Mouse (Mus musculus): ENCODE data around the gene Thap4.
A peak's percentile ranks its signal among the peaks of the same experiment; 100 is the strongest.
"Not testable (repeated sequence)": the region's sequence is repeated elsewhere in the genome, so short reads cannot be mapped to it uniquely, and the experiment has no call there.

Thap4 gene

GRCm38 (mm10) chr1:93754573-93755290 is at the start of gene Thap4:
Gene Thap4, minus strand, starts transcription at chr1:93754864.
- DNase-seq = peak; percentile 74 to 75

DNA sequence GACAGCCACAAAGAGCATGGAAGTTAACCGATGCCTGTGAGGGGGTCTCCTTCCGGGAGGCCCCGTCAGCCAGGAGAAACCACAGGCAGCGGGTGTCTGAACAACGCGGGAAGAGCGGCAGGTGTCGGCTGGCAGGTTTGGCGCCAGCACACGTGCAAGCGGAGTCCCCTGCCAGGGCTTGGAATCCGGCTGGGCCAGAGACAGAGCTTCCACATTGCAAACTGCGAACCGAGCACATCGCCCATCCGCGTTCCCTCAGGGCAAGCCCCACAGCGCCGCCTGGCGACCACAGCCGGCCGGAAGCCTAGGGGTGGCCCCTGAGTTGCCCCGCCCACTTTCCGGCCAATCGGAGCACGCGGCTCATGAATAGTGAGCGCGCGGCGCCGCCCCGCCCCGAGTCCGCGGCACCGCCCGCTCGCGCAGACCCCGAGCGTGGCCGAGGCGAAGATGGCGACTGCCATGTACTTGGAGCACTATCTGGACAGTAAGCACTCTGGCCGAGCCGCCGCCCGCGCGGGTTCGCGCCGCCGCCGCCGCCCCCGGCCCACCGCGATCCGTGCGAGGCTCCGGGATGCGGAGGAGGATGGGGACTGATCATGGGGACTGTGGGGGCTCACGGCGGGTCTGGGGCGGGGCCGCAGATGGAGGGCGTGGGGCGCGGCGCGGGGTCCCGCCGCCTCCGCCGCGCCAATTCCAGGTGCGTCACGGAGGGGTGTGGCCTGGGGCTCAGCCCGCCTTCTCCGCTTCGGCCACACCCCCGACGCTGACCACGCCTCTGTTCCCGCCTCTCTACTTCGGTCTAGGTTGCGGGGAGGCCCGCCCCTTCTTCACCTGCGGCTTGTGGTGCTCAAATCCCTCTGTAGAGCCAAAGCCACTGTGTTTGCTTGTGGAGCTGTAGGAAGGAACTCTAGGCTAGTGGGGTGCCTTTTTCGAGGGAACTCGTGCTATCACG is 49.2 kb upstream of the Thap4 start, which contains the start of gene Ing5:
Gene Ing5 (plus strand): TSS at position 410 of the 952 bp plus-strand sequence.
- peak; percentile 97 to 98 for DNase-seq

- DNase-seq = no peak
Measured at GRCm38 (mm10) chr1:93802771-93803170, 48.1 kb upstream of the Thap4 start.

DNA sequence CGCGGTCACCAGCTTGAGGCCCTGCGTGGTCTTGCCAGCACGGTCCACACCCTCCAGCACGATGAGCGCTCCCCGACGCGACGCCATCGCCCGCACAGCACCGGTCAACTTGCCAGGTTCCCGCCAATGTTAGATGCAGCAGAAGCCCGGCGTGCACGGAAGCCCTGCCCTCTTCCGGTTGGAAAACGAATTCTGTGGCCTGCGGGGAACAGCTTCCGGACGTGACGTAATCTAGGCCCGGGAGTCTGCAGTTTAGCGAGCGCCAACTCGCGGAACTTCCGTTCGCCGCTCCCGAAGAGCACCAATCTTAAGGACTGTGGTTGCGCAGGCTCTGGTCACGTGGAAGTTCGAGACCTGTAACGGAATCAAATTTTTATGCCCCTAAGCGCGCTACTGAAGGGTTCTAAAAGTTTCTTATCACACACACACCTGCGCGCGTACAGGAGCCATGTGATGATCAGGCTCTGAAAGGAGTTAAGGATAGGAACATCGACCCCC is 47.1 kb upstream of the Thap4 start, which contains the start of gene Dtymk:
Gene Dtymk (minus strand): TSS at position 194 of the 498 bp plus-strand sequence.
- DNase-seq = peak; percentile 87 to 92

DNA sequence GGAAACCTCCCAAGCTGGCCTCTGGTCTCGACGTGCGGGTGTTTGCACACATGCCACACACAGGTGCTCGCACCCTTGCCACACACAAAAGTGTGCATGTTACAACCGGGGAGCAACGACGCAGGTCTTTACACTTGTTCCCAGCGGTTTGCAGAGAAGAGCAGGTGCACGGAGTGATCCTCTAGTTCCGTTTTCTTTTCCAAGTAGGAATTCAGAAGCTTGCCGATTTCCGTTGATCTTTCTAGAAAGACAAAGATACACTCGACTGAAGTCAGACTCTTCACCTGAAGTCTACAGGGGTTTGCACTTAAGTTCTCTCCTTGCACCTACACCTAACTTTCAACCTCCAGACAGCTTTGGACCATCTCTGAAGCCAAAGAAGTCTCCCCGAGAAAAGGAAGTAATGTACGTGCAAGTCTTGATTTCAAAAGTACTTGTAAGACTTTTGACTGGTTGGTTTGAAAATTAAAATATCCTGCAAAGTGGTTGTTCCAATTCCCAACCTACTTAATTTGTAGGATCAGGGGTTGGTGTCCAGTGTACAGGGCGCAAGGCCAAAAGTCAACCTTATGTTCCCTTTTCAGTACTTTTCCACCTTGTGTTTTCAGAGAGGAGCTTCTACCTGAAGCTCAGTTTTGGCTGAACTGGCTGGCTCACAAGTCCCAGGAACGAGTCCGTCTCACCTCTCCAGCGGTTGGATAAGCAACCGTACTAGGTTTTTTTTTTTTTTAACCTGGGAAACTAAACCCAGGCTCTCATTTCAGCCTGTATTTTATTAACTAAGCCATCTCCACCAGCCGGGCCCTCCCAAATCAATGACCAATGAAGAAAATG is 46.2 kb upstream of the Thap4 start:
- DNase-seq = no peak

DNA sequence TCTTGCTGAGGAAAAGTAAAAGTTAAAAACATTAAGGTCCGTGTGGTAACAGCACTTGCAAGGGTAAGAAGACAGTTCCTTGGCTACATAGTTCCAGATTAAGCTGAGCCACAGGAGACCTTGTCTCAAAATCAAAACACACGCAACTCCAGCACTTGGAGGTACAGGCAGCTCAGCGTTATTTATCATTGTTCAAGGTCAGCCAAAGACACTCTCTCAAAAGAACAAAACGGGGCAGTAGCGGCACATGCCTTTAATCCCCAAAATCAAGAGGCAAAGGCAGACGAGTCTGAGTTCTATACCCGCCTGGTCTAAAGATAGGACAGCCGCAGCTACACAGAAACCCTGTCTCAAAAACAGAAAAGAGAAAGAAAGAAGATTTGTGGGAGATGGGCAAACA is 41.2 kb upstream of the Thap4 start:
- DNase-seq = no peak

- DNase-seq = no peak
Measured at GRCm38 (mm10) chr1:93794526-93794925, 39.9 kb upstream of the Thap4 start.

GRCm38 (mm10) chr1:93786912-93787311 is 32.2 kb upstream of the Thap4 start:
- no peak for DNase-seq

GRCm38 (mm10) chr1:93776686-93777085 is 22.0 kb upstream of the Thap4 start:
- DNase-seq = no peak

- DNase-seq = no peak
Measured at GRCm38 (mm10) chr1:93769901-93770300, 15.2 kb upstream of the Thap4 start.

DNA sequence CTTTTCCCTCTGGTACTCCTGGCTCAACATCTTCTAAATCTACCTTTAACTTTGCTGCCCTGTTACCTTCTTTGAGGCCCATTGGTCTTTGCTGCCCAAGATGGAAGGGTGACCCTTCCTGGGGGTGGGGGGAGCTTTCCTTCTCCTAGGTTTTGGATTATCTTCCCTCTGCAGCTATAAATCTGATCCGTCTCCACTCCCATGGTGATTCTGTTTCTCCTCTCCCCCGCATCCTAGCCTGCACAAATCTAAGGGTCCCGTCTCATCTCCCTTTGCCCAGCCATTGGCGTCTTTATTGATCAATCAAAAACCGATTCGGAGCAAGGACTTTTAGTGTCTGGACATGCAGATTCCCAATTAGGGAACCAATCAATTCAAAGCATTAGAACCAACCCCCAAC is 12.9 kb upstream of the Thap4 start:
- no peak for DNase-seq

GRCm38 (mm10) chr1:93764871-93765591 is 10.4 kb upstream of the Thap4 start:
- DNase-seq = no peak

- not testable (repeated sequence) for DNase-seq
Measured at GRCm38 (mm10) chr1:93763531-93763930, 8.9 kb upstream of the Thap4 start.

DNA sequence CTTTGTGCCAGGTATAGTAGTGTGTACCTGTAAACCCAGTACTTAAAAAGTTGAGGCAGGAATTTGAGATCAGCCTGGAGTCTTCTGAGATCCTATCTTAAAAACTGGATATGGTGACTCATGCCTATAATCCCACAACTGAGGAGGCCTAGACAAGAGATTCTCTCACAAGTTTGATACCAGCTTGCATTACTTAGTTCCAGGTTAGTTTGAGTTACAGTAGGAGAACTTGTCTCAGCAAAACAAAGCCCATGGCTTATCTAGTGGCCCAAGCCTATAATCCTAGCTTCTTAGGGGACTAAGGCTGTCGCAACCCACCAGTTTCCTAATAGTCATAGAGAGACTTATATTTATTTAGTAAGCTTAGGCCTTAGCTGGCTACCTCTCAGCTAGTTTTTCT is 5.4 kb upstream of the Thap4 start:
- DNase-seq = no peak

DNA sequence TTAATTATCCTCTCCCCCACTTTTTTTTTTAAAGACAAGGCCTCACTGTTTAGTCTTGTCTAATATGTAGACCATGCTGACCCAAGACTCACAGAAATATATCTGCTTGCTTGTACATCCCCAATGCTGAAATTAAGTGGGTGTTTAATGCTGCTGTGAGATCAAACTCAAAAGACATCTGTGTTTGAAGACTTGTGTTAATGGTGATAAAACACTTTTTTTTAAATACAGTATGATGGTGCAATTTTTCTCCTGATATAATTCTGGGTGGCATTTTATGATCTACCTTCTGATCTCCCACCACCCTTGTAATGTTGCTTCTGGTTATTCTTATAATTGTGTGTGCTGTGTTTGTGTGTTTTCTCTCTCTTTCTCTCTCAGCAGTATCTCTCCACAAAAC is 1.5 kb upstream of the Thap4 start:
- DNase-seq = no peak

DNA sequence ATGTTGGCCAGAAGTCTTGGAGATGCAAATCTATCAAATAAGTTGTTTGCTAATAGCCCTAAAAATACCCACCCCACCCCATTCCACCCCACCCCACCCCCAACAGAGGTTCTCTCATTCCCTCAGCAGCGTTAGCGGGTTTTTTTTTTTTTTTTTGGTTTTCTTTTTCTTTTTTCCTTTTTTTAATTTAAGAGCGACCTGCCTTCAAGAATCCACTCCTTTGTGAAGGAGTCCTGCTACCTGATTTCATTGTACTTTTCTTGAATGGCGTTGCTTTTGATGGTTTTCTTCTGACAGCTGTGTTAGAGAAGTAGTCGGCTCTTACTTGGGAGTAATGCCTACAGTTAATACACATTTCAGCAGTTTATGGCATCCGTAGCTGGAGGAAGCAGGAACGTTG is 954 bp upstream of the Thap4 start:
- no peak for DNase-seq

- DNase-seq = no peak
Measured at GRCm38 (mm10) chr1:93755291-93755610, 587 bp upstream of the Thap4 start.

GRCm38 (mm10) chr1:93753911-93754572 is 622 bp downstream of the Thap4 start:
- DNase-seq = peak in 1 of 2 experiments; percentile 28

DNA sequence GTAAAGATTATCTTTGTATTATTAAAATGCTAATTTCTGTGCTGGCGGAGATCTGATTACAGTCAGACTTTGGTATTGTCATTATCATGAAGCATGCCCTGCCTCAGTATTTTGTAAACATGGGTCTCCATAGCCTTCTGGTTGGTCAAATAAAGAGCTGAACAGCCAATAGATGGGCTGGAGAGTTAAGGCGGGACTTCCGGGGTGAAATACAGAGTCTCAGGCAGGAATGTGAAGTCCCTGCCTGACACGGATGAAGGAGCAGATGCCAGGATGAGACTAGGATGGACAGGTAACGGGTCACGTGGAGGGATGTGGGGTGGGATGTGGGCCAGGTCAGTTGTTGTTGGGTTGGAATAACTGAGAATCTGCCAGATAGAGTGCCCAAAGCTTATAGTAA is 3.4 kb downstream of the Thap4 start, which contains the start of gene Atg4b:
Gene Atg4b (plus strand): TSS at position 211 of the 400 bp plus-strand sequence.
- DNase-seq = no peak

DNA sequence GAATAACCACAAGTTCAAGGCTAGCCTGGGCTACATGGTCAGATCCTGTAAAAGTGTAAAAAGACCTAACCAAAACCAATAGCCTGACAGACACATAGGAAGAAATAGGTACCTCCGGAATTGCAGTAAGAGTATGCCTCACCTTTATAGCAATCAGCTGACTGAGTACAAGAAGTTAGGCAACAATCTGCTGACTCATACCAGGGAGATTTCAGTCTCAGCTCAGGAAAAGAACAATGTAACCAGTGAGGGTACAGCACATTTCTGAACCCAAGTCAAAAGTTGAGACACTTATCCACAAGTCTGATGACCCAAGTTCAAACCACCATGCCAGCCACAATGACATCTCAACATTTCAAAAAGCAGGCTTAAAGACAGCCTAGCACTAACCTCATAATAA is 6.1 kb downstream of the Thap4 start:
- DNase-seq = no peak

- DNase-seq = no peak
Measured at GRCm38 (mm10) chr1:93746179-93746578, 8.5 kb downstream of the Thap4 start.

Data from thymus, adult 18-20 months (tissue).